Mouse (Mus musculus) frontal cortex, adult (tissue): ENCODE measurements around the gene Ccdc3.

ENCODE experiments used
- ATAC-seq: cut with Nextera tagmentation; 2 replicates; pipeline ENCODE4 v1.9.2; 2017; ENCODE audit warnings: mild to moderate bottlenecking, moderate library complexity, mixed read lengths; ENCODE audit not compliant: low TSS enrichment

Ccdc3 gene

DNA sequence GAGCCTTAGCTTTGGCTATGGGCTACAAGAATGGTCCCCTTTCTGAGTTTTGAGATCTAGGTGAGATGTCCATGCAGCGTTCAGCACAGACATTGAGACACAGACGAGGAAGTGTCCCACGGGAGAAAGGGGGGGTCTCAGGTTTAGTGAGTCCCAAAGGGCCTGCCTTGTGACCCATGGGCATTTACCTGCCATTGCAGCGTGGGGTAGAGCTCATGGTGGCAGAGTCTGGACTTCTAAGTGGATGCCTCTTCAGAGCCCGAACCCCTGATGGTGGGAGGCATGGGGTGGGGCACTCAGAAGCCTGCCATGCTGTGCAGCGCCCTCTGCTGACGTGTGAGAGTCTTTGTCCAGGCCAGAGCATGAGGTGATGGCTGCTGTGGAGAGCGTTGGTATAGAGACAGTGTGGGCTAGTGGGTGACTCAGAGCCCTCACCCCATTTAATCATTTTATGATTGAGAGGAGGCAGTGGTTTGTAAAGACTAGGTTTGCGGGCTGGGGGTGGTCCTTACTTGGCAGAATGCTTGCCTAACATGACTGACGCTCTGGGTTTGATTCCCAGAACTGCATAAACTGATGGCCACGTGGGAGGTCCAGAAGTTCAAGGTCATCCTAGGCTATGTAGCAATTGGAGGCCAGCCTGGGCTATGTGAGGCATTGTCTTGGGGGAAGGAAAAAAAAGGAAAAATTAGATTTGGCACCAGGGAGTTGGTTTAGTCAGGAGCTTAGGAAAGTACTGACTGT, 23.6 kb downstream of the Ccdc3 start:
- ATAC-seq, result no peak

DNA sequence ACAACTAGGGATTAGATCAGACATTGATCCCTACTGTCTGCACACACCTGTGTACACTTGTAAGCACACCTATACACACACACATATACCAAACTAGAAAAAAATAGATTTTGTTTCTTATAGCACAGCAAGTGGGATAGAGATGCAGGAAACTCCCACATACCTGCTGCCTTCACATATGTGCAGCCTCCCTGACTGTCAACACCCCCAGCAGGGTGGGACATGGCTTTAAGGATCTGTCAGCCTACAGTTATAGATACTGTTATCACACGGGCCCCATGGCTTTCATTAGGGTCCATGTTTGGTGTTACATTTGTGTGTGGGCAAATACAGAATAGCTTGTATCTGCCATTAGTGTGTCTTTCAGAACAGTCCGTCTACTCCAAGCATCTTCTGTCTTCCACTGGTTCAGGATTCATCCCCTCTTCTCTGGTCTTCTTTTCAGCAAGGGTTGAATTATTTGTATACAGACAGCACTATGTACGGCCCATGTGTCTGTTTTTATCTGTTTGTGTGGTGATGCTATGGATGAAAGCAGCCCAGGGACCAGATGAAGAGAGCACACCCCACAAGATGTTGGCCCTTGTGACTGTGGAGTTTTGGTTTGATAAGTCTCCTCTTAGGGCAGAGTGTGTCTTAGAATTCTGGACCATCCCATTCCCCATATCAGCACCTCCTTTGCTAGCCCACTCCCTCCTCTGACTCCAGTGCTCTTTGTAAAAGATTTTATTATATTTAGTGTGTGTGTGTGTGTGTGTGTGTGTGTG, 24.5 kb downstream of the Ccdc3 start:
- ATAC-seq, result peak; percentile 50

DNA sequence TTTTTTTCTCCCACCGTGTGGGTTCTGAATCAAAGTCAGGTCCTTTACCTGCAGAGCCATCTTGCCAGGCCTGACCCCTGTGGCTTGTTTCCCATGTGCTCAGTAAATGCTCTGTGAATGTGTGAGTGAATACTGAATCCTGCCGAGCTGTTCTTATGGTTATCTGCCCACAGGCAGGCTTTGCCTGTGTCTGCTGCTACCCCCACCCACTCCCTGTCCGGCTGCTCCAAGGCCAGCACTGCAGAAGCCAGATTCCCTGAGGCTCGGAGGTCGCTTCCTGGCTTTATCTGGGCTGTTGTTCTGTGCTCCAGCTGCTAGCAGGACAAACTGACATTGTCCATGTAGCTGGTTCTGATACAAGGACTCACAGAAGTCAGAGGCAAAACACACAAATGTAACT, 25.2 kb downstream of the Ccdc3 start:
- no peak for ATAC-seq

DNA sequence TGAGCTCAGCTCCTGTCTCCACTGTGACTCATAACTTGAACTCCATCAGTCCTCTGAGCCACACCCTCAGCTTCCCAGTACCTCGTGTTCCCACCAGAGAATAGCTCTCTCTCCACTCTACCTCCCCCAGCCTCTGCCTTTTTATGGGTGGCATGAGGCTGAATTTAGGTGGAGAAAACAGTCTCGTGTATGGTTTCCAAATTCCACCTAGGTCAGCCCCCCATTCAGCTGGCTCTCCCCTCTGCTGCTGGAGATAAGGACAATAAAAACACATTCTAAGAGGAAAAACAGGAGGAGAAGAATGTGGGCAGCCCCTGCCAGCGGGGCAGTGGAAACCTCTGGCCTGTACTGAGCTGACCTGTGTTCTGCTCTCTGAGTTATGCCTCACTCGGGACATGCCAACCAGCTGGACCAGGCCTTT, 28.4 kb downstream of the Ccdc3 start:
- ATAC-seq, result peak; percentile 47; the same call in 1 of the 2 replicates

DNA sequence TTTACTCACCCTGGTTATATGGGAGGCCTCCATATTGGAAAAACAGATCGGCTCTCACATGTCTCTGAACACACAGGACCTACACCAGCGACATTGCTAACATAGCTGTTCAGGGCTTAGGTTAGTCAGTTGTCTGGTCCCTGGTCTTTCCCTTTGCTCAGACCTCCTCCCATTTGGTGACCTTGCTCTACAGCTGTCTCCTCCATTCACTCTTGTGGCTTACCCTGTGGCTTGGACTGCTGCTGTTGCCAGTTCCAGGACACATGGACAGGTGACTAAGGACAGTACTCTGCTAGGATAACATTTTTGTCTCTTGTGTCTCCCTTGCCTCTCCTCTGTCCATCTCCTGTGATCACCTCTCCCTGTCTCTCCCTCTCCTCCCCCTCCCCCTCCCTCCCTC, 29.2 kb downstream of the Ccdc3 start:
- no peak for ATAC-seq

DNA sequence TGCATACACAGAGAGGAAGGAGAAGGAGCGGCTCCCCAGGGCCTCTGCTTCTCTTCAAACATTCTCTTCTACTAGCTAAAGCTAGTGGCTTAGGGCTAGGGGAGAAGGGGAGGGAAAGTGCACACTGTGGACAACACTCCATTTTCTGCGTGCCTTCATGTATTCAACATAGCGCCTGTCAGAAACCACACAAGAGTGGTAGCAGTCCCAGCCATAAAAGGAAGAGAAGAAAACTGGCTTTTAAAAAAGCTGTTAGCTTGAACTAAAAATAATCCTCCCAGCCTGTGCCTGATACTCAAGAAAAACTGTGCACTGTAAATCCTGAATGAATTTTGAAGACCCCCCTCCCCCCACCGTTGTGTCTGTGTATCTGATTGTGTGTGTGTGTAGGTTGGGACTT, 33.2 kb downstream of the Ccdc3 start:
- peak; percentile 78; the same call in 1 of the 2 replicates for ATAC-seq

DNA sequence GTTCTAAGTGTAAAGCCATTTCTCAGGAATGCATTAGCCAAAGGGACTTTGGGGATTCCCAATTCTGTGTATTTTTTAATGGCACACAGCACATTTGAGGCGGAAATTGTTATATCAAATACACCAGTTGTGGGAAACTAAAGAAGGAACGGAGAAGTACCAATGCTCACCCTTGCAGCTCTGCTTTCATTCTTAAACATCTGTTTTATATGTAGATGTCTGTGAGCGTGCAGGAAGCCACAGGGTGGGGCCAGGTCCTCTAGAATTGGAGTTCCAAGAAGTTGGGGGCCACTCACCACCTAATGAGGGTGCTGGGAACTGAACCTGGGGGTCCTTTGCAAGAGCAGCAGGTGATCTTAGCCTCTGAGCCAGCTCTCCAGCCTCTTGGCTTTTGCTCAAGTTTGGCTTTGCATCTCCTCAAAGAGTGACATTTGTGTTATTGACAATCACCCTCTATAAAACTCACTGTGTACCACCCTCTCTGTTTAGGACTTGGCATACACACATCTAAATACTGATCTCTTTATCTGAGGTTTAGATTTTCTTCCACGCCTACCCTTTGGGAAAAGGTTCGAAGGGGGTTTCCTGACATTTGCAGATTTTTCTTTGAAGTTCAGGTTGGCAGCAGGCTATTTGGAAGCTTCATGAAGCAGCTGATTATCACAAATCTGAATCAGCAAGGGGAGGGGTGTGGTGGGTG, 33.9 kb downstream of the Ccdc3 start:
- ATAC-seq, result no peak

DNA sequence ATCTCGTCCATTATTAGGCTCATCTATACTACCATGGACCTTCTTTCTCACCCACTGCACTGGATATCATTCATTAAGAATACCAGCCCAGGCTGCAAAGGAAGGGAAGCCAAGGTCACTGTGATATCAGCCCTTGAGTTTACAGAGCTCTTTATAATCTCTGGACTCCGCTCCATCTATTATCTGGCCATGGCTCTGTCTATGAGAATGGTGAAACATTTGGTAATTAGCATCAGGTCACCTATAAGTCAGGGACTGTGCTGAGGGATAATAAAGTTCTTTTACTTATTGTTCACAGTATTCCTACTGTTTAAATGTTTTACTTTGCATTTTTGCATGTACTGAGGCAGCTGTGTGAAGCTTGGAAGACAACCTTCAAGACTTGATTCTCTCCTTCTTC, 35.2 kb downstream of the Ccdc3 start:
- ATAC-seq, result no peak

DNA sequence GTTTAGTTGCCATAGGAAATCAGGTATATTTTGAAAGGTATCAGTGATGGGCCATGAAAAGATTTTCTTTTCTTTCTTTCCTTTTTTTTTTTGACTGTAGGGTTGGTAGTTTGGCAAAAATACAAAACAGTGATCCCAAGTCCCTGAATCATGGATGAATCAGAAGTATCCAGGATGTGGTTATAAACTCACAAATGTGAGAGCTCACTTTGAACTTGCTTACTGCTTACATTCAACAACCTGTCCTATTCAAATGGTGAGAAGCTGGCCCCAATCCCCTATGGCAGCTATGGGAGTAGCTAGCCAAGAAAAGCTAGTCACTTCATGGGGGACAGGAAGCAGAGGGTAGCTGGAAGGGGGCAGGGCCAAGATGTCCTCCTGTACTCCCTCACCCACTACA, 37.1 kb downstream of the Ccdc3 start:
- no peak for ATAC-seq

DNA sequence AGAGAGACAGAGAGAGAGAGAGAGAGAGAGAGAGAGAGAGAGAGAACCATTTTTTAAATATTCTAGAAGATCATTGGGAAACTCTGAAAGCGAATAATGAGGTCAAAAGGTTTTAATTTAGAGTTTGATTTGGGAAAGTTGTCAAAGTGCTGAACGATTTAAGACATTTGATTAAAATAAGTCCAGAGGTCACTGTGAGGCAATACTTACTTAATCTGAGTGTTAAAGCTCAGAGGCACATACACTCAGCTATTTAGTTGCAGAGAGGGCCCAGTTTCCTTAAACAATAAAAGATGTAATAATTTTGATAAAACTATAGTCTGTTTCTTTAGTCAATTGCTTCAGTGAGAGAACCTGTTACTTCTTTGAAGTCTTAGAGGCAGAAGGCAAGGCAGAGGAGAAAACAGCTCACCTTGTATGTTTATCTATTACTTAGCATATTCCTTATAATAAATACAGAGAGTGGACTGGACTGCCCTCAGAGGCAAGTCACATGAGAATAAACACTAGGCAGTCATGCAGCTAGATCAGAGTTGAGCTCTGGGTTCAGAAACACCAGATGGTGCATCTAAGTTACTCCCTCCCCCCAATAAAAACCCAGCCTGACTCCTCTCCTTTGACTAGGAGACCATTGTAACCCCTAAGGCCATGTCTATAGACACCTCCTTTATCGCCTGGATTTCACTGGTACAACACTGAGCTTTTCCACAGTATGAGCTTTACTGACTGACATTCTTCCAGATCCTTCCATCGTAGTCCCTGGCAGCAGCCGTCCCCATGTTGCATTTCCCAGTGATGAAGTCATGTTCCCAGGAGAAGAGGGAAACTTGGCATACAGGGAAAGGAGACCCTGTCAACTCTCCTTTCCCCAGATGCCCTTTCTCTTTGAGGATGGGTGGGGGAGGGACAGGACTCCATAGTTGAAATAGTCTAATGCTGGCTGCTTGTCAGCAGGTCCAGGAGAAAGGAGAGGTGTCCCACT, 44.2 kb downstream of the Ccdc3 start:
- ATAC-seq, result no peak

DNA sequence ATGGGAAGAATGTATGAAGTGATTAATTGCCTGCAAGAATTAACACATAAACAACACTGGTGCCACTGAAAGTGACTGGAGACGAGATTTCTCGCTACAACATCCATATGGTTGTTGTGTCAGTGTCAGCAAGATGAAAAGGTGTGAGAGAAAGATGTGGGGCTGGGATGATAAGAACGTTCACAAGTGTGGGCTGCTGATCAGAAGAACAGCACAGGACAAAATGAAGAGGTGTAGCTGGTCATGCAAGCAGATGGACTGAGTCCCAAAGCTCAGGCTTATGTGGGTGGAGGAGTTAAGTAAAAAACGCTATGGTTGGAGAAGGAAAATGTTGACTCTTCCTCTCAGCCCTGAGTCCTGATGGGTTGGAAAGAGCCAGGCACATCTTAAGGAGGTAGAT, 46.6 kb downstream of the Ccdc3 start:
- no peak for ATAC-seq

DNA sequence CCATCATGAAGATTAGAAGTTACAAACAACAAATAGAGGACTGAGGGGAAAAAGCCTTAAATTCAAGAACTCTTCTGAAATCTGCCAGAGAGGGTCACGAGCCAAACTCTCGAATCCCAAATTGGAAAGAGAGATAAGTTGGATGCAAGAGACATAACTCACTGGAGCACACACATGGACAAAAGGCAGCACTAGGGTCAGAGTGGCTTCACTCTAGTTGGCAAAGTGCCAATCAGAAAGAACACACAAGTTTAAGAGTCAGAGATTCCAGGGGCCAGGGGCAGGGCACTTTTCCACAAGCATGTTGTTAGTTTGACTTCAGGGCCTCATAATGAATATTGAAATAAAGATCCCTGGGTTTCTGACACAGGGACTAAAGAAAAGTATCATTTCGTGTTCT, 48.1 kb downstream of the Ccdc3 start:
- no peak for ATAC-seq

DNA sequence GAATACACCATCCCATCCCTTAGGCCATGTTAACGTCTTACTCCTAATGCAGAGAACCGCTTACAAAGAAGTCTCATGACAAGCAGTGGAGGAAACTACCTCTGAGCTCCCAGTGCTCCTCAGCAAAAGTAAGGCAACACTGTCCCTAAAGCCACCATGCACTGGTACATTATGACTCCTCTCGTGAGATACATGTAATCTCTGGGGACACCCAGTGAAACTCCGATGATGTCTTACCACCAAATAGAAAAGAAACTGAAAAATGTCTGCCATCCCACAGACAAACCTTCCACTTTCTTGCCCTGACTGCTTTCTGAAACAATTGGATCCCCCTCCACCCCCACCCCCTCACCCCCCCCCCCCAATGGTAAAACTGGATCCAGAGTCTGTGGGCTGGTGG, 54.6 kb downstream of the Ccdc3 start:
- ATAC-seq, result no peak

DNA sequence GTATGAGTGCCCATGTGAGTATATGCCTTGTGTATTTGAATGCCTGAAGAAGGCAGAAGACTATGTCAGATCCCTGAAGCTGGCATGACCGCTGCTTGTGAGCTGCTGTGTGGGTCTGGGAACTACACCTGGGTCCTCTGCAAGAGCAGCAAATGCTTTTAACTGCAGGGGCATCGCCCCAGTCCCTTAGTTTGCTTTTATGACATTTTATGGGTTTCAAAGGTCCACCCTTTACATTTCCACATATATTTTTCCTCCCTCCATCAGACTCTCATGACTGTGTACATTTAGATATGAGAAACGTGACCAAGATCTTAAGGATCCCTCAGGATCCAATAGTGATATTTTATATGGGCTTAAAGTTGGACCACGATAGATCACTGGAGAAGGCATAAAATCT, 55.5 kb downstream of the Ccdc3 start:
- no peak for ATAC-seq

DNA sequence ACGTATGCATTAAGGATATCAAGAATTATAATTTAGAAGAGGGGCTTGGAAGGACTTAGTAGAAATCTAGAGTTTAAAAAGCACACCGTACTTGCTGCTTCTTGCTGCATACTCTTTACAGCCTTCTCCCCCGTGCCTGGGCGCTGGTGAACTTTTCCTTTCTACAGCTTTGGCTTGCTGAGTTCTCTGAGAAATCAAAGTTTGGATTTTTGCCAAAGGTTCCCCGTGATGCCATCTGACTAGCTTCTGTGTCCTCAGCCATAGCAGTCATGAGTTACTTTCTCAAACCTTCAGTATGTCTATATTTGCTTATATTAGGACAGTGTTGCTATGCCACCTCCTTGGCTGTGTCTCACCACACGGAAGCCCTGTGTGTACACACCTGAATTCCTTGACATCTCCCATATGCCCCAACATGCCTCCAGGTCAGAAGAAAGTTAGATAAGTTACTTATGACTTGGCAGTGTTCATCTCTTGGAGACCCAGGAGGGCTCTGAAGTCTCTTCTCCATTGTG, 57.2 kb downstream of the Ccdc3 start:
- ATAC-seq, result no peak

DNA sequence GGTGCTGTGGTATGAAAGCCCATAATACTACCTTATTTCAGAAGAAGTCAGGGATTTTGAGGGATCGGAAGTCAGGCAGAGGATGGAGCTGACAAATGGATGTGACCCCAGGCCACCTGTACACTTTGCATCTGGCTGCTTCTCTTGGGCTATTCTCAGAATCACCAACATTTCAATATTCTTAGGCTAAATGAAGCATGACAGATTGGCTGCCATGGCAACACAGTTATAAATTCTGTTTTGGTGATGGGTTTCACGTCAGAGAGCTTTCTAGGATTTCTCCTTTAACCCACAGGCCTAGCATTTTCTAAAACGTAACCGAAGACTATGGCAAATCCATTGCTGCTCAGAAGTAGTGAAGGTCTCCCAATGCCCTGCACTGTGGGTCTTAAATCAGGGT, 59.9 kb downstream of the Ccdc3 start:
- ATAC-seq, result no peak

DNA sequence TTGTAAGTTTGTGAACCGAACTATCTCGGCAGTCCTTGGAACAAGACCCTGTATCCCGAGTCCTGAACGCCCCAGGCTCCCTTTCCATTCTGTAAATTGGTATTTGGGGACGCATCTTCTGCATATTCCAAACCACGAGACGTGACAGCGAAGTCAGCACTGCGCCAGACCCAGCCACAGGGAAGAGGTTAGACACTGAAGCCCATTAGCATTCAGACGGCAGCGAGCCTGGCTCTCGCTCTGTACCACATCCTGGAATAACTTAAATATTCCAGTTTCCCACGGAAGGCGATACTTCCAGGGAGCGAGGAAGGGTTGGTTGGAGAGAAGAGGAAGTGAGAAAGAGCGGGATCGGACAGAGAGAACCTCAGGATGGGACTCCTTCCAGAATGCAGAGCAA, 61.7 kb downstream of the Ccdc3 start:
- ATAC-seq, result no peak; the same call in 1 of the 2 replicates

DNA sequence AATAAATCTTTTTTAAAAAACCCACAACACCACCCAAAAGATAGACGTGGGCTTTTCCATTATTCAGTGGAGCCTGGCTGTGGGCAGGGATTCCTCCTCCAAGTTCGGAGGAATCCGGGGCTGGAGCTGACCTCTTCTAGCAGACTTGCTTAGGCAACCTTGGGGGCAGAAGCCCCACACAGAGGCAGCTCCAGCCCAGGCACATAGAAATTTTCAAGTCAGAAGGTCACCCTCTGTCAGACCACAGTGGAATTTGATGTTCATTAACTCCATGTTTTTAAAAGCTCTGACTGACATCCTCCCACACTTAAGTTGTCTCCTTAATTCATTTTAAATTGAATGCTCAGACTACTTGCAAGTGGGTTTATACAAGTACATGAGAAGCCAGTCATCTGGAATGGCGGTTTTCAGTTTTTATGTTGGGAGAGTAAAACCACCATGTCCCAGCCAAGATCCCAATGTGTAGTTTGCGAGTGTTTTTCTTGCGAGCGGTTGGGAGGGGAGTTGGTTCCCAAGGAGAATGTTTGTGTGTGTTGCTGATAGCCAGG, 63.3 kb downstream of the Ccdc3 start:
- no peak for ATAC-seq

DNA sequence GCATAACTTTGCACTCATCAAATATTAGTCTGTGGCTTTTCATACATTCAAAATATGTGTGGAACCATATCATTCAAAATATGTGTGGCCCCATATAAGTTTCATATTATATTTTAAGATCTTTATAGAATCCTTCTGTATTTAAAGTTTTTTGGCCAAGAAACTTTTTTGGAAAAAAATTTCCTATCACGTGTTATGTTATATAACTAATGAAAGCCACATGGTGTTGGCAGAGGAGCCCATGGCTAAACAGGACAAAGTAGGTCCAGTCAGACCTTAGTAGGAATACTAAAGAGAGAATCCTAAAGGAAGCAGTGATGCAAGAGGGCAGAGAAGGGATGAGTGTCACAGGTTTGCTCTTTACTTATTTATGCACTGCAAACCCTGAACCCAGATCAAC, 65.6 kb downstream of the Ccdc3 start:
- ATAC-seq, result no peak

DNA sequence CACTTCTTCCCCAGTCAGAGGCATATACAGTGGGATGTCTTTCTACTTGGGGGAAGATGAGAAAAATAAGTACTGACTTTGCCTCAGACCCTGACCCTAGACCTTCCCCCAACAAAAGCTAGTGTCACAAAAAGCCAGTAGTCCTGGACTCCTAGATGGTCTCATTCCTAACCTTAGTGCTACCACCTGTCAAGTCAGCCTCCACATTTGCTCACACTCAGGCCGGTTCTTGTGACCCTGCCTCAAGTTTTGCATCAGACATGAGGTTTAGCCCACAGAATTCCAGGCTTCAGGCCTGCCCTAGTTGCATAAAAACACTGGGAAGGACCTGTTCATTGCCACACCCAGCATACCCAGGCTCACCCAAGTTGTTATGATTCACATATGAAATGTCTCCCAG, 67.4 kb downstream of the Ccdc3 start:
- no peak for ATAC-seq

DNA sequence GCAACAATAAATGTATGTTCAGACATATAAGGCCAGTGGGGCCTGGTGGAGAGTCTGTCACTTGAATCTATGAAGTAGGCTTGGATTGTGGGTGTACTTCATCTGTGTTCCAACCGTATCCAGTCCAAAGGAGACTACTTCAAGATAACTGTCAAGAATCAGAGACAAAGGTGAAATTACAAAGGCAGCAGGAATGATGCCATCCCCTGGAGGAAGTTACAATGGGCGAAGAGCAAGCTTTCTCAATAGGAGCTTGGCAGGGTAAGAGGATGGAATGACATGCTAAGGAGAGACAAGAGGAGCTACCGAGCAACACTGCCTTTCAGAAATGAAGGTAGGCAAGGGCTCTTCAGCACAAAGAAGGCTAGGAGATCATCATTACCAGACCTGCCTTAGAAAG, 69.1 kb downstream of the Ccdc3 start:
- ATAC-seq, result no peak
